Mouse (Mus musculus) CH12.LX (cell line): ENCODE measurements at regions not wholly inside any gene's neighbourhood (a gene's known extent, or its start where the extent isn't known, plus 50 kb on each side); places are given as distances from the start of the nearest gene placed in this dataset.

Experiments used
- DNase-seq: peaks from one replicate; pipeline ENCODE4 v3.0.0-alpha.2; 2013; ENCODE audit errors: extremely low read depth
- H3K27ac ChIP-seq: 2 replicates; pipeline ENCODE4 v1.5.1; 2012; ENCODE audit warnings: low read depth, mild to moderate bottlenecking, control low read depth, moderate library complexity; ENCODE audit not compliant: insufficient read depth
- H3K27me3 ChIP-seq: replicated peaks from 2 replicates; pipeline ENCODE3; 2012; ENCODE audit warnings: inconsistent platforms
- H3K36me3 ChIP-seq, 2 experiments: replicated peaks in 1 of 2; 2 replicates each; pipeline versions ENCODE3 to v1.6.1; 2012; ENCODE audit warnings: inconsistent platforms in 1 of 2, low read length in 1 of 2, mild to moderate bottlenecking in 1 of 2, mixed read lengths in 1 of 2, moderate library complexity in 1 of 2; ENCODE audit not compliant: control insufficient read depth in 1 of 2, insufficient read depth in 1 of 2
- H3K4me1 ChIP-seq, 2 experiments: 2 replicates each; pipeline ENCODE4 v1.6.1; 2012; ENCODE audit warnings: inconsistent platforms in 1 of 2, moderate library complexity in 1 of 2; ENCODE audit not compliant: insufficient read depth in 2 of 2, control insufficient read depth in 1 of 2
- H3K4me2 ChIP-seq: 2 replicates; pipeline ENCODE4 v1.6.1; 2012; ENCODE audit warnings: low read depth, mild to moderate bottlenecking, control low read depth; ENCODE audit not compliant: poor library complexity, insufficient read depth, severe bottlenecking
- H3K4me3 ChIP-seq, 3 experiments: fragments of 150-350 bp in 1 of 3; sonication (generic) in 1 of 3; replicated peaks in 1 of 3; 2 replicates each; pipeline versions ENCODE3 to v1.5.1; 2011 to 2012; ENCODE audit warnings: low read depth in 2 of 3, low read length in 2 of 3, mild to moderate bottlenecking in 2 of 3, moderate library complexity in 2 of 3, control low read depth in 1 of 3, improper control_type of control experiment in 1 of 3, inconsistent platforms in 1 of 3, mixed read lengths in 1 of 3; ENCODE audit not compliant: poor library complexity in 1 of 3
- H3K79me2 ChIP-seq: replicated peaks from 2 replicates; pipeline ENCODE4 v1.6.1; 2012; ENCODE audit warnings: mild to moderate bottlenecking, moderate library complexity; ENCODE audit not compliant: control insufficient read depth, poor library complexity, insufficient read depth, severe bottlenecking; ENCODE audit errors: extremely low read depth
- H3K9ac ChIP-seq: 2 replicates; pipeline ENCODE4 v1.6.1; 2012; ENCODE audit warnings: low read depth, mild to moderate bottlenecking, control low read depth, moderate library complexity; ENCODE audit not compliant: insufficient read depth
- H3K9me3 ChIP-seq: replicated peaks from 2 replicates; pipeline ENCODE3; 2012; ENCODE audit warnings: low read length, inconsistent platforms, mixed read lengths
- BHLHE40 ChIP-seq: IDR thresholded peaks from 2 replicates; pipeline ENCODE4 v1.6.1; 2011; ENCODE audit warnings: mild to moderate bottlenecking, low read depth, low read length, improper control_type of control experiment
- E2F4 ChIP-seq: IDR thresholded peaks from 2 replicates; pipeline ENCODE4 v1.6.1; 2011; ENCODE audit warnings: low read depth, low read length, improper control_type of control experiment; ENCODE audit not compliant: insufficient replicate concordance
- ELF1 ChIP-seq: IDR thresholded peaks from 2 replicates; pipeline ENCODE4 v1.6.1; 2014; ENCODE audit warnings: low read depth, mild to moderate bottlenecking, inconsistent platforms, low read length, improper control_type of control experiment
- MAX ChIP-seq: IDR thresholded peaks from 2 replicates; pipeline ENCODE4 v1.6.1; 2011; ENCODE audit warnings: low read length, improper control_type of control experiment
- MEF2A ChIP-seq: IDR thresholded peaks from 2 replicates; pipeline ENCODE4 v1.6.1; 2014; ENCODE audit warnings: low read depth, mild to moderate bottlenecking, inconsistent platforms, low read length, improper control_type of control experiment, borderline replicate concordance
- MXI1 ChIP-seq: IDR thresholded peaks from 2 replicates; pipeline ENCODE4 v1.6.1; 2011; ENCODE audit warnings: mild to moderate bottlenecking, low read depth, low read length, improper control_type of control experiment
- MYC ChIP-seq: IDR thresholded peaks from 2 replicates; pipeline ENCODE4 v1.6.1; 2011; ENCODE audit warnings: low read depth, mild to moderate bottlenecking, improper control_type of control experiment, low read length
- PAX5 ChIP-seq: IDR thresholded peaks from 2 replicates; pipeline ENCODE4 v1.6.1; 2012; ENCODE audit warnings: low read length, inconsistent platforms, mixed read lengths
- POLR2A ChIP-seq: IDR thresholded peaks from 2 replicates; pipeline ENCODE4 v1.6.1; 2011; ENCODE audit warnings: low read depth, mild to moderate bottlenecking, improper control_type of control experiment, low read length
- RAD21 ChIP-seq: IDR thresholded peaks from 2 replicates; pipeline ENCODE4 v1.6.1; 2011; ENCODE audit warnings: low read depth, mild to moderate bottlenecking, low read length, improper control_type of control experiment, moderate library complexity
- RCOR1 ChIP-seq: conservative IDR thresholded peaks from 2 replicates; pipeline ENCODE4 v1.6.1; 2012; ENCODE audit warnings: low read depth, mild to moderate bottlenecking, inconsistent platforms, low read length, improper control_type of control experiment
- SMC3 ChIP-seq: IDR thresholded peaks from 2 replicates; pipeline ENCODE4 v1.6.1; 2011; ENCODE audit warnings: low read depth, low read length, improper control_type of control experiment
- USF1 ChIP-seq: IDR thresholded peaks from 2 replicates; pipeline ENCODE4 v1.6.1; 2014; ENCODE audit warnings: low read depth, mild to moderate bottlenecking, inconsistent platforms, low read length, improper control_type of control experiment
- USF2 ChIP-seq: conservative IDR thresholded peaks from 2 replicates; pipeline ENCODE4 v1.6.1; 2011; ENCODE audit warnings: low read depth, low read length, improper control_type of control experiment
- ZKSCAN1 ChIP-seq: IDR thresholded peaks from 2 replicates; pipeline ENCODE4 v1.6.1; 2012; ENCODE audit warnings: low read depth, inconsistent platforms, low read length, improper control_type of control experiment, borderline replicate concordance
- dilution Hi-C: fragments of 300-500 bp; cut with MboI; formaldehyde crosslinking; loops from 2 replicates; pipeline ENCODE4 v1.14.3; 2020; ENCODE audit warnings: low sequenced_read_pairs; ENCODE audit not compliant: extremely low pct_unique_long_range_greater_than_20kb, extremely low pct_ligation_motif_present
- in situ Hi-C: fragments of 300-500 bp; cut with MboI; formaldehyde crosslinking; loops from 3 replicates; pipeline ENCODE4 v1.14.3; 2019; ENCODE audit warnings: low sequenced_read_pairs, low pct_ligation_motif_present, low pct_unique_long_range_greater_than_20kb, mixed read lengths

DNA sequence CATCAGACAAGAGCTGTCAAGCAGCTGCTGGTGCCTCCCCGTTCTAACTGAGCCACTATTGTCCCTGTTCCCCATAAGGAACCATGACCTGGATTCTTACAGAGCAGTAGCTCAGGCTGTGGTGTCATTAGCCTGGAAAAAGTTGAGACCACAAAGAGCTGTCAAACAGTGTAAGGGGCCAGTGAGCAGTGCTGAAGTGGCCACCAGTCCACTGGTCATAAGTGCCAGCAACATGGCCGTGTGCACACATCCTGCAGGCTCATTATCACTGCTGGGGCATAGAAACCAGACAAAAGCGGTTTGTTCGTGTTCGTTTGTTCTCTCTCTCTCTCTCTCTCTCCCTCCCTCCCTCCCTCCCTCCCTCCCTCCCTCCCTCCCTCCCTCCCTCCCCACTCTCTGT lies 125.2 kb upstream of the Rybp start:
- H3K27me3 ChIP-seq, result no peaks in the 10 kb centered on the region
- no peak overlapping the region for H3K9ac ChIP-seq
- H3K36me3 ChIP-seq, result no peaks in the 10 kb centered on the region
- no peaks in the 10 kb centered on the region for H3K9me3 ChIP-seq
- no peak for DNase-seq
- H3K4me1 ChIP-seq, result peaks cover 7 to 37% of the 10 kb centered on the region in 2 experiments; a peak in 3 of 4 replicates
- no peak for TF ChIP-seq POLR2A
- no peak for TF ChIP-seq MYC
- no peak for TF ChIP-seq RCOR1
- TF ChIP-seq SMC3, result no peak
- TF ChIP-seq BHLHE40, result no peak
- no peak for TF ChIP-seq ZKSCAN1
- no peak for TF ChIP-seq PAX5
- TF ChIP-seq MXI1, result no peak
- TF ChIP-seq USF1, result no peak
- no peak for TF ChIP-seq RAD21
- no peak for TF ChIP-seq ELF1
- TF ChIP-seq, all 38 proteins: peak for 0
- H3K27ac ChIP-seq, result no peak overlapping the region
- dilution Hi-C loops (no loop called here), in situ Hi-C loops (no loop called here)
- H3K79me2 ChIP-seq, result no peaks in the 10 kb centered on the region
- H3K4me3 ChIP-seq, result no peak overlapping the region
- H3K4me2 ChIP-seq, result no peak overlapping the region

DNA sequence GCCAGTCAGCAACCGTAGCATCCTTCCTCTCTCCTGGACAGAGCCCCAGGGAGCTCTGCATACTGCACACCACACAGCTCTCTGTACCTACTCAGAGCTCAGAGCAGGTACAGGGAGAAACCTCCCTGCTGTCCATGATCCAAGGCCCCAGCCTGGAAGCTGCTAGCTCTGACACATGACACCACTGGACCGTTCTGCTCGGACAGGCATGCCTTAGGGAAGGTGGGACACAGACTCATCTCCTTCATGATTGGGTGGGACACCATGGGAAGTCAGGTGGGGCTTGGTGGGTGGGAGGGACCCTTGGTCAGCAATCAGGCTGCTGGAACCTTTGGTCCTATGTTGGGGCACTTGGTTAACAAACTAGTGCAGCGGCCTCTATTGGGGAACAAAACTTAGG lies 124.7 kb upstream of the Rybp start:
- in situ Hi-C loops, result no loop called here
- H3K9me3 ChIP-seq, result peaks cover 2% of the 10 kb centered on the region
- H3K9ac ChIP-seq, result no peak overlapping the region
- TF ChIP-seq MEF2A (no peak), MAX (no peak), USF1 (no peak), E2F4 (no peak), USF2 (no peak)
- TF ChIP-seq, all 38 proteins: peak for 0
- no peak overlapping the region for H3K4me3 ChIP-seq
- DNase-seq, result no peak
- H3K27me3 ChIP-seq, result no peaks in the 10 kb centered on the region
- H3K4me2 ChIP-seq, result no peak overlapping the region
- dilution Hi-C loops, result no loop called here
- peaks cover 7 to 36% of the 10 kb centered on the region in 2 experiments; a peak in 3 of 4 replicates for H3K4me1 ChIP-seq
- no peaks in the 10 kb centered on the region for H3K79me2 ChIP-seq
- H3K36me3 ChIP-seq, result no peaks in the 10 kb centered on the region
- H3K27ac ChIP-seq, result no peak overlapping the region
